Mouse (Mus musculus) heart, postnatal 0 days (tissue): ENCODE data around the gene Susd1. TPM values are rescaled to one million over a fixed set of nuclear protein-coding genes. Genes with fewer than 3 reads are reported as not detected.

Source experiments
- ATAC-seq: fragments of 200-750 bp; cut with Nextera tagmentation; 2 replicates; pipeline ENCODE4 v1.8.0; 2017; ENCODE audit warnings: low read depth, moderate number of reproducible peaks, moderate library complexity; ENCODE audit not compliant: insufficient read depth
- DNase-seq: peaks from one replicate; pipeline ENCODE4 v3.0.0-alpha.2; 2016; ENCODE audit warnings: low spot score
- H3K27ac ChIP-seq: fragments of 300-500 bp; sonication (generic); 2 replicates; pipeline ENCODE4 v1.5.1; 2014; ENCODE audit warnings: low read depth, mild to moderate bottlenecking
- H3K27me3 ChIP-seq: fragments of 300-500 bp; sonication (generic); 2 replicates; pipeline ENCODE4 v1.6.1; 2014; ENCODE audit warnings: low read length, mixed read lengths; ENCODE audit not compliant: control insufficient read depth, insufficient read depth
- H3K36me3 ChIP-seq: fragments of 300-500 bp; sonication (generic); replicated peaks from 2 replicates; pipeline ENCODE4 v1.6.1; 2014; ENCODE audit warnings: low read length, mixed read lengths; ENCODE audit not compliant: control insufficient read depth, insufficient read depth
- H3K4me1 ChIP-seq: fragments of 300-500 bp; sonication (generic); 2 replicates; pipeline ENCODE4 v1.6.1; 2014; ENCODE audit warnings: antibody characterized with exemption; ENCODE audit not compliant: control insufficient read depth, insufficient read depth
- H3K4me2 ChIP-seq: fragments of 300-500 bp; sonication (generic); 2 replicates; pipeline ENCODE4 v1.6.1; 2014; ENCODE audit warnings: low read depth, mild to moderate bottlenecking, low read length, moderate library complexity
- H3K4me3 ChIP-seq: fragments of 300-500 bp; sonication (generic); 2 replicates; pipeline ENCODE4 v1.5.1; 2014; ENCODE audit warnings: low read depth, low read length
- H3K9ac ChIP-seq: fragments of 300-500 bp; sonication (generic); replicated peaks from 2 replicates; pipeline ENCODE4 v1.6.1; 2014; ENCODE audit warnings: low read depth, low read length, mixed read lengths
- H3K9me3 ChIP-seq: fragments of 300-500 bp; sonication (generic); replicated peaks from 2 replicates; pipeline ENCODE4 v1.6.1; 2016; ENCODE audit warnings: low read length; ENCODE audit not compliant: control insufficient read depth
- CTCF ChIP-seq: IDR thresholded peaks from 2 replicates; pipeline ENCODE4 v1.5.1; 2016; ENCODE audit warnings: antibody characterized with exemption, control low read depth, low read depth
- EP300 ChIP-seq: IDR thresholded peaks from 2 replicates; pipeline ENCODE4 v1.6.1; 2016; ENCODE audit warnings: antibody characterized with exemption, low read depth
- WGBS: fragments of 180-500 bp; shearing (Covaris S2); extraction: QIAGEN DNeasy Blood & Tissue Kit; methylation state at CpG from one replicate; pipeline ENCODE4 v1.1.7; 2014; 5-methylcytosine and 5-hydroxymethylcytosine counted together
- polyA plus RNA-seq: library from polyadenylated mRNA; unstranded; fragments of >200 nt; fragmentation: Nextera tagmentation; extraction: Ambion mirVana; gene quantifications from 2 replicates; pipeline ENCODE4 v1.2.1, GENCODE M21; 2015
- total RNA-seq: library from RNA; depleted of rRNA; stranded (reverse); fragments of >200 nt; gene quantifications from 2 replicates; pipeline ENCODE4 v1.2.3, GENCODE M21; 2014; ENCODE audit warnings: low replicate concordance

The Susd1 gene
- total and polyA plus RNA-seq, 2 experiments from 2014 or later = 2.1 to 6.2 TPM

DNA sequence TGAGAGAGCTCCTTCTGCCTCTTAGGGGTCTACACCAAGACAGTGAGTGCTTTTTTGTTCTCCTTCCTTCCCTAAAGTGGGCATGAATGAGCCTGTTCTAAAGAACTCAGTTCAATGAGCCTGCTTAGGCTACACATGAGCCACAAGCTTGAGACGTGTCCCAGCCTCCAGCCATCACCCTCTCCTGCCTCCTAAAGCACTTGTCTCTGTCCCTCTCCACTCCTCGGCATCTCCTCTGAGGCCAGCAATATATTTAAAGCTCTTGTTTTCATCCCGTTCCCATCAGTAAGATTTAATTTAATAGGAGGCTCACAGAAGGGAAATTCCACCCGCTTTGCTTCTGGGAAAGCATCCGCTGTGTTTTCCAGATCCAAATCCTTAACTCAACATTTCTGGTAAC lies 98.4 kb downstream of the Susd1 start:
- no peak for TF ChIP-seq CTCF
- no peak for TF ChIP-seq EP300
- ATAC-seq (no peak), DNase-seq (no peak)
- H3K9me3 ChIP-seq = no peaks in the 10 kb centered on the region
- H3K9ac ChIP-seq = no peak overlapping the region
- 67% methylated on average over 5 of the region's 5 CpGs for WGBS
- H3K27me3 ChIP-seq = no peaks in the 10 kb centered on the region
- no peak overlapping the region for H3K4me2 ChIP-seq
- peaks cover 11% of the 10 kb centered on the region for H3K4me1 ChIP-seq
- H3K36me3 ChIP-seq = no peaks in the 10 kb centered on the region
- no peak overlapping the region for H3K4me3 ChIP-seq
- H3K27ac ChIP-seq = peak overlapping the region; percentile 50; the same call in 1 of the 2 replicates

DNA sequence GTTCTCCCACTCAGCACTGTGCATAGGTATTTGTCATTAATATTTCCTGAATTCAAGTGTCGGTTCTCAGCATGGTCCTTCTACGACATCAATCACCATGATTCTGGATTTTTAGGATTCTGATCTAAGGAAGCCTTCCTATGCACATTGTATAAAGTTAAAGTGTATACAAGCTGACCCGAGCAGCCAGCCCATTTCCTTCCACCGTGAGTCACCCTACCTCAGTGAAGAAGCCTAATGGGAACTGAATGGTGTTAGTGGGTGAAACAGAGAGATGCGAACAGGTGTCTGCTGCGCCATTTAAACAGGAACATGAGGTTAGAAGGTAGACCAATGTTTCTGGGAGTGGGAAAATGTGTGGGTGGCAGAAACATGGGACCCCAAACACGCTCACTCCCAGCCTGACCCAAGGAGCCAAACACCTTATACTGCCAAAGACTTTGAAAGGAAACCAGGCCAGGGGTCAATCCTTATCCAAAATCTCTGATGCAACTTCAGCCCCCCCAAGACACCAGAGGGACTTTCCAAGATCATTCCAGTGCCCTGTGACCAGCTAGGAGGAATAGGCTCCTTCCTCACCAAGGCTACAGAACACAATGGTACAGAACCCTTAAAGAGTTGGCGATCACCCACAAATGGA lies 99.4 kb downstream of the Susd1 start:
- no peak overlapping the region for H3K4me3 ChIP-seq
- ATAC-seq (no peak), DNase-seq (no peak)
- 88% methylated on average over 8 of the region's 8 CpGs for WGBS
- no peak overlapping the region for H3K27ac ChIP-seq
- H3K4me1 ChIP-seq = peaks cover 11% of the 10 kb centered on the region
- no peaks in the 10 kb centered on the region for H3K36me3 ChIP-seq
- H3K4me2 ChIP-seq = no peak overlapping the region
- no peak overlapping the region for H3K9ac ChIP-seq
- TF ChIP-seq EP300 (no peak), CTCF (no peak)
- no peaks in the 10 kb centered on the region for H3K9me3 ChIP-seq
- H3K27me3 ChIP-seq = no peaks in the 10 kb centered on the region

DNA sequence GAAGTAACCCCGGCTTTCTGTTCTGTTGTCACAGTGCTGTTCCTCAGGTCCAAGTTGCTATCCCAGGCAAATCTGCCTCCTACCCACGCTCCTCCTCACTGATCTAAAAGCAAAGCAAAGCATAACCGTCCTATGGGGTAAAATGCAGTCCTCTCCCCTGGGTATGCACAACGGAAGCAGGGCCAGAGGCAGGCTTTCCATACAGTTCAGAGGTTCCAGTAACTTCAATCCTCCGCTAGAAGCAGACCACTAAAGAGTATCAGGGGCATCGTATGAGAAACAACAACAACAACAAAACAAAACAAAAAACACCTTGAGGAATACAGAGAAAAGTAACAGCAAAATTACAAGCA lies 100.9 kb downstream of the Susd1 start:
- no peaks in the 10 kb centered on the region for H3K27me3 ChIP-seq
- H3K9ac ChIP-seq = no peak overlapping the region
- no peaks in the 10 kb centered on the region for H3K9me3 ChIP-seq
- ATAC-seq = no peak
- H3K4me1 ChIP-seq = peaks cover 11% of the 10 kb centered on the region
- TF ChIP-seq CTCF (no peak), EP300 (no peak)
- WGBS = 84% methylated on average over 6 of the region's 6 CpGs
- H3K27ac ChIP-seq = no peak overlapping the region
- H3K36me3 ChIP-seq = no peaks in the 10 kb centered on the region
- no peak for DNase-seq
- no peak overlapping the region for H3K4me2 ChIP-seq
- H3K4me3 ChIP-seq = no peak overlapping the region

DNA sequence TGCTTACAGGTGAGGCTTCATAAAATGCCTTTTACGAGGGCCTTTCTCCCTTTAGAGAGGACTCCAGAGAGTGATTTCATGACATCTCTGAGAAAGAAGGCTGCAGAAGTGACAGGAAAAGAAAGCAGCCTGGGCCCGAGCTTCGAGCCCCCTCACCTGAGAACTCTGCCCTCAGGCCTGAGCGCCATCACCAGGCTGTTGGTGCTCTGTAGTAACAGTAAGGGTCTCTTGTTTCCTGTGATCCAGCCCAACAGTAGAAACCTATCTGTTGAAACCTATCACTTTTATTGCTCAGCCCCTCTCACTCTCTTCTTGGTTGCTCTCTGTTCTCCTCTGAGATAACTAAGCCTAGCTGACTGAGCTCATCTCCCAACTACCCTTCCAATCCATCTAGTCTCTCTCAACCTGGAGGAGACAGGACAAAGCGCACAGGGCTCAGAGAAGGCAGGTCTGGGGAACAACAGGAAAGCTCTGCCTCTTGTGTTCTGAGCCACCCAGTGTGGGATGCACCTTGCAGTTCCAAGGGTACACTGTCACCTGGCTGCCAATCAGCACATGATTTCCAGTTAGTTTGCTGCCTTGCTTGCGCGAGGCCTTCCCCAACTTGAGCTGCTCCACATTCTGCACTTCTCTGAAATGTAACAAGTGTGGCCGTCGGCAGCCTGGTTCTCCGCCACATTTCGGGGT lies 101.4 kb downstream of the Susd1 start:
- ATAC-seq (no peak), DNase-seq (no peak)
- H3K4me2 ChIP-seq = no peak overlapping the region
- H3K9ac ChIP-seq = peak overlapping the region; percentile 22; the same call in 1 of the 2 replicates
- 92% methylated on average over 11 of the region's 11 CpGs for WGBS
- H3K9me3 ChIP-seq = no peaks in the 10 kb centered on the region
- TF ChIP-seq CTCF = no peak
- H3K27me3 ChIP-seq = no peaks in the 10 kb centered on the region
- H3K27ac ChIP-seq = 0 out of 2 replicates have a peak overlapping the region, but pooled peaks have one; percentile 47
- H3K4me1 ChIP-seq = peaks cover 16% of the 10 kb centered on the region
- H3K36me3 ChIP-seq = no peaks in the 10 kb centered on the region
- no peak overlapping the region for H3K4me3 ChIP-seq

DNA sequence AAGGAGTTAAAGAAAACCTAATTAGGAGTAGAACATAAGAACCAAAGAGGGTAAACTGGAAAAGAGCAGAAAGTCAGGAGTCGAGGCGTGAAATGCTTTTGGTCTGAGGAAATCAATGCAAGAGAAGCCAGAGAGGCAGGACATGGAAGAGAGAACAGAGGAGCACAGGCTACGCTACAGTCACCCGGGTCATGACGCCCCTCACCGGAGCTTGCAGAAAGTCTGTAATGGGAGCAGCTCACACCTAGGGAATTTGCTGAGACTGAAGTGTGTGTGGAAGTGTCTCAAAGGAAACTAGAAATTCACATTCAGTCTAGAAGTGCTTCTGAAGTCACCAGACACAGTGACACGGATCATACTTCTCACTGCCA lies 102.0 kb downstream of the Susd1 start:
- Histone ChIP-seq H3K4me1 (peaks cover 22% of the 10 kb centered on the region), H3K36me3 (no peaks in the 10 kb centered on the region), H3K4me3 (no peak overlapping the region), H3K9ac (peak overlapping the region; percentile 22; the same call in 1 of the 2 replicates), H3K9me3 (no peaks in the 10 kb centered on the region), H3K4me2 (no peak overlapping the region), H3K27me3 (no peaks in the 10 kb centered on the region), H3K27ac (peak overlapping the region; percentile 47)
- DNase-seq (no peak), ATAC-seq (no peak)
- no peak for TF ChIP-seq CTCF
- TF ChIP-seq EP300 = no peak
- 36% methylated on average over 7 of the region's 7 CpGs for WGBS
